11 mouse cellular contexts compared by ENCODE assay signal in the genomic region with DNA sequence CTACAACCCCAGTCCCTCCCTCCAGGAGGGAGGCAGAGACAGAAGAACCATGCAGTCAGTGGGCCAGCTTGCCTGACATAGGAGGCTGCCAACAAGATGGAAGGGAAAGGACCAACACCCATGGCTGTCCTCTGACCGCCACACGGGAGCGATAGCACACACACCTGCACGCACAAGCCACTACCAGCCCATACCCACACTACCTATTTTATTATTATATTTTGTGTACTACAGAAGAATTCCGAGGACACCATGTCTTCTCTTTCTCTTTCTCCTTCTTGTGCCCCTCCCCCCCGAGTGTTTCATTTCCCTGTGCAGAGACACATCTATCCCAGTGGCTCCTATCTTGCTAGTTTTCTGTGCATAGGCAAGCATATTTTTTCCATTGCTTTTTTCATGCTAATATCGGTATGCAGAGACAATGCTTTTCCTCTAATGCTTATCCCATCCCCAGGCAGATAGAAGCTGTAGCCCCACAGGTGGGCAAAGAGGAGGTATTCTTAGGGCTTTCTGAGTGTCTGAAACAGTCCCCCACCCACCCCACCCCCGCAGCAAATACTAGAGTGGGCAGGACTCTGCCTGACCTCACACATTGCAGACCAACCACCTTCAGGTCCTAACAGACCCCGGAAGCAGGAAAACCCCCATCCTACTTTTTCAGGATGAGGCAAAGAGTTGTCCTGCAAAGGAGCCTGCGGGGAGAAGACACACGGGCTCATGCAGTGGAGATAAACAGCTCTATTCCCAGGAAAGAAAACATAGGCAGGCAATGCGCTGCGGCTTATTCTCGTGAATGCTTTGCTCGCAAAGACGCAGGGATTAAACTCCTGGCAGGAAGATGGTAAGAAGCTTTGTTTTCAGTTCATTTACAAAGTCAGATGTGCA. TPM values are rescaled to one million over a fixed set of nuclear protein-coding genes. Genes with fewer than 3 reads are reported as not detected.
A peak's percentile ranks its signal among the peaks of the same experiment; 100 is the strongest.
DNase-seq lines count a peak whose midpoint lies in the region; ATAC-seq lines count a peak whose summit lies in the region.
"Had no signal": no experiment of that assay in that cellular context is flagged by ENCODE, and none has a peak within 500 bp of the region (broad histone marks: within the 10 kb centered on the region; RNA-seq: fewer than 3 reads in every experiment).

No protein-coding gene starts in this region.

- H3K27me3 ChIP-seq in embryonic facial prominence, embryonic 13.5 days, result no peaks in the 10 kb centered on the region; the same call in 1 of the 2 replicates
- no peaks in the 10 kb centered on the region for H3K27me3 ChIP-seq in hindbrain, embryonic 16.5 days (replicated peaks; ENCODE audit: control insufficient read depth, insufficient read depth, low read length)
- H3K27me3 ChIP-seq in neural tube, embryonic 13.5 days, result 0 out of 2 replicates have a peak, but pooled peaks cover 4% of the 10 kb centered on the region
- H3K27me3 ChIP-seq: Patski had no signal

- H3K9ac ChIP-seq in embryonic facial prominence, embryonic 13.5 days, result no peak overlapping the region
- H3K9ac ChIP-seq in hindbrain, embryonic 16.5 days (ENCODE audit: low read depth, low read length), result no peak overlapping the region; the same call in none of the 2 replicates
- no peak overlapping the region for H3K9ac ChIP-seq in neural tube, embryonic 13.5 days

- peak overlapping the region; percentile 37 for H3K4me2 ChIP-seq in embryonic facial prominence, embryonic 13.5 days
- H3K4me2 ChIP-seq in hindbrain, embryonic 16.5 days (ENCODE audit: low read length), result peak overlapping the region; percentile 36
- peak overlapping the region; percentile 6; the same call in 1 of the 2 replicates for H3K4me2 ChIP-seq in neural tube, embryonic 13.5 days

- no peak overlapping the region for H3K4me3 ChIP-seq in embryonic facial prominence, embryonic 13.5 days
- H3K4me3 ChIP-seq in hindbrain, embryonic 16.5 days (ENCODE audit: low read length), result peak overlapping the region; percentile 2; the same call in 1 of the 2 replicates
- H3K4me3 ChIP-seq in neural tube, embryonic 13.5 days, result no peak overlapping the region

- intact Hi-C loops in left cerebral cortex, postnatal 4 days (cut with DNase I), result no loop called here
- intact Hi-C loops in gastrocnemius, postnatal 14 days (cut with DNase I; ENCODE audit: low total_unique reads), result no loop called here

- WGBS in embryonic facial prominence, embryonic 13.5 days, result 20% methylated on average over 16 of the region's 16 CpGs
- WGBS in hindbrain, embryonic 16.5 days, result 17% methylated on average over 16 of the region's 16 CpGs
- 32% methylated on average over 16 of the region's 16 CpGs for WGBS in neural tube, embryonic 13.5 days

- no peak overlapping the region for H3K27ac ChIP-seq in embryonic facial prominence, embryonic 13.5 days
- no peak overlapping the region for H3K27ac ChIP-seq in hindbrain, embryonic 16.5 days (ENCODE audit: low read depth, low read length)
- H3K27ac ChIP-seq in neural tube, embryonic 13.5 days (replicated peaks), result no peak overlapping the region
- H3K27ac ChIP-seq: kidney, postnatal 0 days had no signal

- H3K4me1 ChIP-seq in embryonic facial prominence, embryonic 13.5 days, result peaks cover 19% of the 10 kb centered on the region
- H3K4me1 ChIP-seq in hindbrain, embryonic 16.5 days (ENCODE audit: control insufficient read depth, insufficient read depth, low read depth, low read length), result peaks cover 13% of the 10 kb centered on the region
- peaks cover 26% of the 10 kb centered on the region for H3K4me1 ChIP-seq in neural tube, embryonic 13.5 days (replicated peaks)

- ATAC-seq in embryonic facial prominence, embryonic 13.5 days (ENCODE audit: insufficient number of reproducible peaks, insufficient read depth, low FRiP score, low TSS enrichment, low read depth), result no peak
- ATAC-seq in hindbrain, embryonic 16.5 days, result peak; percentile 54
- ATAC-seq in neural tube, embryonic 13.5 days (ENCODE audit: low read depth), result peak; percentile 38; the same call in 1 of the 2 replicates
- ATAC-seq: Patski had no signal

- no peaks in the 10 kb centered on the region for H3K36me3 ChIP-seq in embryonic facial prominence, embryonic 13.5 days
- no peaks in the 10 kb centered on the region for H3K36me3 ChIP-seq in hindbrain, embryonic 16.5 days (ENCODE audit: control insufficient read depth, insufficient read depth, low read length)
- H3K36me3 ChIP-seq in neural tube, embryonic 13.5 days, result no peaks in the 10 kb centered on the region

- DNase-seq in left cerebral cortex, postnatal 4 days, result peak; percentile 27
- DNase-seq in left cerebral cortex, adult 18-20 months (ENCODE audit: low spot score in 2 of 2), result no peak
- no peak for DNase-seq in gastrocnemius, postnatal 14 days
- no peak for DNase-seq in adrenal gland, postnatal 4 days (ENCODE audit: low spot score in 2 of 2)
- no peak for DNase-seq in spleen, adult 18-20 months
- DNase-seq: cerebellum, adult 8-10 months had no signal

- 0 out of 2 replicates have a peak, but pooled peaks cover 3% of the 10 kb centered on the region for H3K9me3 ChIP-seq in embryonic facial prominence, embryonic 13.5 days
- H3K9me3 ChIP-seq in hindbrain, embryonic 16.5 days (ENCODE audit: control insufficient read depth, low read length), result 0 out of 2 replicates have a peak, but pooled peaks cover 2% of the 10 kb centered on the region
- no peaks in the 10 kb centered on the region for H3K9me3 ChIP-seq in neural tube, embryonic 13.5 days

RNA-seq across cellular contexts. Expression of a gene that starts 10.8 kb away (rescaled TPM):
- total RNA-seq in left cerebral cortex, postnatal 4 days (2021), result 1 to 10 TPM; 1.4 to 1.7 TPM
- total RNA-seq in left cerebral cortex, adult 18-20 months (2021), result under 1 TPM; 0.28 to 0.37 TPM
- polyA plus RNA-seq in embryonic facial prominence, embryonic 13.5 days (2015; fragmentation: Nextera tagmentation; extraction: Ambion mirVana), result 2.7 and 2.9 TPM in 2 replicates
- polyA plus RNA-seq in hindbrain, embryonic 16.5 days (2015; fragmentation: Nextera tagmentation; extraction: Ambion mirVana), result 1.2 and 1.5 TPM in 2 replicates
- 0.56 and 0.68 TPM in 2 replicates for polyA plus RNA-seq in neural tube, embryonic 13.5 days (2015; fragmentation: Nextera tagmentation; extraction: Ambion mirVana)
- total RNA-seq in gastrocnemius, postnatal 14 days (2021), result 1 to 10 TPM; 1.4 to 2.1 TPM
- 1 to 10 TPM; 4.1 to 5.0 TPM for total RNA-seq in adrenal gland, postnatal 4 days (2021)
